ENCODE assay signal across 13 mouse cellular contexts in the genomic region with DNA sequence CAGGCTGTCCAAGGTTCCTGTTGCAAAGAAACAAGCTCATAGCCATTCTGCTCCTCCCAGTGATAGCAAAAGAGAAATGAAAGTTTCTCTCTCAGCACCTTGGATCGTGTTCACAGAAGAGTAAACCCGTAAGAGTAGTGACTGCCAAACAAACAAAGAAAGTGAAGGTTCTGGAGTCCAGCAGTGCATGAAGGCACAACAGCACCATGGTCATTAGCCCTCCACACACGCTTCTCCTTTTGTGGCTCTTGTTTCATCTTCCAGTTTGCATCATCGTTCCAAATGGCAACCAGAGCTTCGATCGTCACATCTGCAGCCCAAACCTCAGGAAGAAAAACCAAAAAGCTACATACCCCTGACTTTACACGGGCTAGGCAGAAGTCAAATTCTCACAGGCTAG.
DNase-seq lines count a peak whose midpoint lies in the region; ATAC-seq and TF ChIP-seq lines count a peak whose summit lies in the region.
"Had no signal": no experiment of that assay in that cellular context is flagged by ENCODE, and none has a peak within 500 bp of the region (broad histone marks: within the 10 kb centered on the region; RNA-seq: fewer than 3 reads in every experiment).

No protein-coding gene starts in this region.

- H3K36me3 ChIP-seq in liver, adult 2 months (ENCODE audit: control insufficient read depth, insufficient read depth, low read length), result no peaks in the 10 kb centered on the region
- no peaks in the 10 kb centered on the region for H3K36me3 ChIP-seq in liver, embryonic 11.5 days (ENCODE audit: control insufficient read depth, insufficient read depth, low read length)
- no peaks in the 10 kb centered on the region for H3K36me3 ChIP-seq in megakaryocyte, embryonic 14.5 days (replicated peaks; ENCODE audit: low read length)
- H3K36me3 ChIP-seq in midbrain, embryonic 14.5 days (ENCODE audit: control insufficient read depth, insufficient read depth, low read length), result no peaks in the 10 kb centered on the region
- H3K36me3 ChIP-seq in midbrain, embryonic 16.5 days (ENCODE audit: control insufficient read depth, insufficient read depth, low read length), result no peaks in the 10 kb centered on the region
- H3K36me3 ChIP-seq: hindbrain, embryonic 15.5 days; liver, embryonic 13.5 days had no signal

- no peak for TF ChIP-seq CTCF in liver, adult 2 months (IDR thresholded peaks at IDR 0.05; ENCODE audit: low read depth, low read length)

- H3K4me1 ChIP-seq in liver, adult 2 months (ENCODE audit: control insufficient read depth, insufficient read depth, low read length), result no peaks in the 10 kb centered on the region
- no peaks in the 10 kb centered on the region for H3K4me1 ChIP-seq in liver, embryonic 11.5 days (replicated peaks; ENCODE audit: control insufficient read depth, insufficient read depth, low read length)
- peaks cover 17% of the 10 kb centered on the region for H3K4me1 ChIP-seq in megakaryocyte, embryonic 14.5 days
- no peaks in the 10 kb centered on the region for H3K4me1 ChIP-seq in midbrain, embryonic 14.5 days (ENCODE audit: control insufficient read depth, insufficient read depth, low read length)
- no peaks in the 10 kb centered on the region for H3K4me1 ChIP-seq in midbrain, embryonic 16.5 days (ENCODE audit: control insufficient read depth, insufficient read depth, low read length)
- H3K4me1 ChIP-seq: liver, embryonic 13.5 days had no signal

- H3K79me2 ChIP-seq in liver, adult 2 months (ENCODE audit: control insufficient read depth, insufficient read depth, low read length), result no peaks in the 10 kb centered on the region

- no peak overlapping the region for H3K9ac ChIP-seq in liver, adult 2 months (ENCODE audit: low read depth, low read length)
- no peak overlapping the region for H3K9ac ChIP-seq in liver, embryonic 11.5 days (ENCODE audit: low read depth, low read length)
- no peak overlapping the region for H3K9ac ChIP-seq in midbrain, embryonic 14.5 days (replicated peaks; ENCODE audit: low read length)
- no peak overlapping the region for H3K9ac ChIP-seq in midbrain, embryonic 16.5 days (ENCODE audit: low read depth, low read length)
- H3K9ac ChIP-seq: forebrain, postnatal 0 days; hindbrain, embryonic 15.5 days; liver, embryonic 13.5 days had no signal

- no peaks in the 10 kb centered on the region for H3K9me3 ChIP-seq in liver, embryonic 11.5 days (ENCODE audit: control insufficient read depth, low read length)
- H3K9me3 ChIP-seq in megakaryocyte, embryonic 14.5 days, result no peaks in the 10 kb centered on the region
- H3K9me3 ChIP-seq in midbrain, embryonic 14.5 days (ENCODE audit: control insufficient read depth, low read length), result no peaks in the 10 kb centered on the region
- H3K9me3 ChIP-seq in midbrain, embryonic 16.5 days (replicated peaks; ENCODE audit: control insufficient read depth, low read length, poor library complexity, severe bottlenecking), result no peaks in the 10 kb centered on the region
- H3K9me3 ChIP-seq: hindbrain, embryonic 15.5 days; liver, embryonic 13.5 days had no signal

- no peaks in the 10 kb centered on the region for H3K27me3 ChIP-seq in liver, adult 2 months (ENCODE audit: control insufficient read depth, insufficient read depth, low read length)
- H3K27me3 ChIP-seq in liver, embryonic 11.5 days (replicated peaks; ENCODE audit: control insufficient read depth, insufficient read depth, low read length), result no peaks in the 10 kb centered on the region
- no peaks in the 10 kb centered on the region for H3K27me3 ChIP-seq in megakaryocyte, embryonic 14.5 days (replicated peaks)
- H3K27me3 ChIP-seq in midbrain, embryonic 14.5 days (ENCODE audit: control insufficient read depth, insufficient read depth, low read length), result no peaks in the 10 kb centered on the region
- no peaks in the 10 kb centered on the region for H3K27me3 ChIP-seq in midbrain, embryonic 16.5 days (ENCODE audit: control insufficient read depth, insufficient read depth, low read depth, low read length)
- H3K27me3 ChIP-seq: hindbrain, embryonic 15.5 days; liver, embryonic 13.5 days had no signal

- WGBS in liver, adult 2 months, result 59% methylated on average over 7 of the region's 7 CpGs
- WGBS in liver, embryonic 11.5 days, result 74% methylated on average over 7 of the region's 7 CpGs
- WGBS in midbrain, embryonic 14.5 days, result 75% methylated on average over 7 of the region's 7 CpGs
- 72% methylated on average over 7 of the region's 7 CpGs for WGBS in midbrain, embryonic 16.5 days

- H3K27ac ChIP-seq in liver, adult 2 months (replicated peaks; ENCODE audit: insufficient read depth, low read depth, low read length), result no peak overlapping the region
- H3K27ac ChIP-seq in liver, embryonic 11.5 days (ENCODE audit: low read depth, low read length), result no peak overlapping the region
- no peak overlapping the region for H3K27ac ChIP-seq in midbrain, embryonic 14.5 days (replicated peaks; ENCODE audit: low read depth, low read length)
- no peak overlapping the region for H3K27ac ChIP-seq in midbrain, embryonic 16.5 days (ENCODE audit: low read length)
- H3K27ac ChIP-seq: heart, adult 2 months; hindbrain, embryonic 15.5 days; liver, embryonic 13.5 days had no signal

- H3K4me2 ChIP-seq in liver, embryonic 11.5 days, result no peak overlapping the region
- H3K4me2 ChIP-seq in midbrain, embryonic 14.5 days (ENCODE audit: low read length), result no peak overlapping the region
- H3K4me2 ChIP-seq in midbrain, embryonic 16.5 days (ENCODE audit: low read length), result no peak overlapping the region
- H3K4me2 ChIP-seq: hindbrain, embryonic 15.5 days; liver, embryonic 13.5 days; midbrain, embryonic 11.5 days had no signal

- TF ChIP-seq POLR2A in liver, adult 2 months (IDR thresholded peaks at IDR 0.05; ENCODE audit: extremely low read depth, insufficient read depth, low read length), result no peak

- peak; percentile 16 for DNase-seq in liver, adult 2 months (ENCODE audit: extremely low read depth, low read depth, low spot score)
- DNase-seq in liver, embryonic 11.5 days (ENCODE audit: low spot score), result no peak
- DNase-seq in B cell, adult 2 months, result peak; percentile 60 to 65
- no peak for DNase-seq in midbrain, embryonic 14.5 days
- DNase-seq: forebrain, postnatal 0 days; kidney, postnatal 10 days; liver, embryonic 13.5 days had no signal

- no peak overlapping the region for H3K4me3 ChIP-seq in liver, adult 2 months (ENCODE audit: insufficient read depth, low read depth, low read length)
- no peak overlapping the region for H3K4me3 ChIP-seq in liver, embryonic 11.5 days (ENCODE audit: low read depth, low read length)
- peak overlapping the region; percentile 57 for H3K4me3 ChIP-seq in megakaryocyte, embryonic 14.5 days (replicated peaks)
- no peak overlapping the region for H3K4me3 ChIP-seq in midbrain, embryonic 14.5 days (replicated peaks; ENCODE audit: low read depth, low read length)
- no peak overlapping the region for H3K4me3 ChIP-seq in midbrain, embryonic 16.5 days (ENCODE audit: low read depth, low read length)
- H3K4me3 ChIP-seq: heart, adult 2 months; hindbrain, embryonic 15.5 days; liver, embryonic 13.5 days had no signal

- no peak for ATAC-seq in liver, embryonic 11.5 days (replicated peaks; ENCODE audit: low FRiP score)
- ATAC-seq in CD4-positive, CD25-positive, alpha-beta regulatory T cell, adult 4 months, result peak; percentile 43
- ATAC-seq in midbrain, embryonic 14.5 days (ENCODE audit: low FRiP score, low TSS enrichment), result no peak
- ATAC-seq in midbrain, embryonic 16.5 days, result no peak
- ATAC-seq: forebrain, postnatal 0 days had no signal

Comparison
In these comparisons a context has a peak if more than half of its experiments do, and no peak if none do; other contexts are left out.
1. DNase-seq: peak in liver, adult 2 months (single experiment) and B cell, adult 2 months (2 of 2); none in liver, embryonic 11.5 days (single experiment) and midbrain, embryonic 14.5 days (single experiment).